Mouse (Mus musculus) B cell, adult (primary cell): ENCODE measurements around the gene Rnf10. TPM values are rescaled to one million over a fixed set of nuclear protein-coding genes. Genes with fewer than 3 reads are reported as not detected.

ENCODE experiments used
- total RNA-seq: library from RNA; stranded (reverse); gene quantifications from 4 replicates; pipeline ENCODE4 v1.2.4, GENCODE M21; 2023; ENCODE audit not compliant: inconsistent age

Rnf10 gene
- total RNA-seq = 128 to 136 TPM (median 132 TPM) in 4 replicates

GRCm38 (mm10) chr5:115272812-115273548, at the start of gene Rnf10:
Gene Rnf10, minus strand, starts transcription at chr5:115272898.

GRCm38 (mm10) chr5:115300792-115301614, 28.3 kb upstream of the Rnf10 start, which contains the start of gene Dynll1:
Gene Dynll1, minus strand, starts transcription at chr5:115300999.

GRCm38 (mm10) chr5:115279226-115280049, 6.7 kb upstream of the Rnf10 start, which contains the start of gene Coq5:
Gene Coq5, plus strand, starts transcription at chr5:115279666.

GRCm38 (mm10) chr5:115235786-115236263, 36.9 kb downstream of the Rnf10 start, which contains the start of gene Pop5:
Gene Pop5, plus strand, starts transcription at chr5:115235836.

GRCm38 (mm10) chr5:115193669-115194625, 78.8 kb downstream of the Rnf10 start, which contains the start of gene Cabp1:
Gene Cabp1, minus strand, starts transcription at chr5:115194381.

Other genes with a start within 250 kb of the Rnf10 start
- gene Gm10401, start 174.6 kb downstream of the Rnf10 start, total RNA-seq = 0.96 TPM in 1 of 4 replicates, not detected in the others
- 17.1 to 21.0 TPM (median 18.9 TPM) in 4 replicates for gene Acads, start 153.6 kb downstream of the Rnf10 start, total RNA-seq
- gene Unc119b, start 137.9 kb downstream of the Rnf10 start, total RNA-seq = 34.6 to 39.0 TPM (median 37.0 TPM) in 4 replicates
- 74.1 to 86.9 TPM (median 78.0 TPM) in 4 replicates for gene Mlec, start 114.7 kb downstream of the Rnf10 start, total RNA-seq
- 0.16 to 0.72 TPM (median 0.26 TPM) in 4 replicates for gene Cabp1, start 78.5 kb downstream of the Rnf10 start, total RNA-seq
- 36.0 to 50.2 TPM (median 43.6 TPM) in 4 replicates for gene Pop5, start 37.1 kb downstream of the Rnf10 start, total RNA-seq
- gene Coq5, start 6.8 kb upstream of the Rnf10 start, total RNA-seq = 25.4 to 32.1 TPM (median 28.4 TPM) in 4 replicates
- 267 to 317 TPM (median 282 TPM) in 4 replicates for gene Dynll1, start 28.1 kb upstream of the Rnf10 start, total RNA-seq
- 64.8 to 75.9 TPM (median 68.2 TPM) in 4 replicates for gene Srsf9, start 54.3 kb upstream of the Rnf10 start, total RNA-seq
- 9.0 to 11.8 TPM (median 10.7 TPM) in 4 replicates for gene Gatc, start 68.3 kb upstream of the Rnf10 start, total RNA-seq
- gene Triap1, start 68.3 kb upstream of the Rnf10 start, total RNA-seq = 20.3 to 21.9 TPM (median 20.6 TPM) in 4 replicates
- gene Cox6a1, start 76.1 kb upstream of the Rnf10 start, total RNA-seq = 193 to 247 TPM (median 210 TPM) in 4 replicates
- gene Msi1, start 156.7 kb upstream of the Rnf10 start, total RNA-seq = not detected in 4 replicates
- not detected in 4 replicates for gene Pla2g1b, start 193.4 kb upstream of the Rnf10 start, total RNA-seq
- 10.2 to 16.0 TPM (median 14.4 TPM) in 4 replicates for gene Sirt4, start 211.8 kb upstream of the Rnf10 start, total RNA-seq
- 69.9 to 79.7 TPM (median 77.5 TPM) in 4 replicates for gene Pxn, start 233.8 kb upstream of the Rnf10 start, total RNA-seq